Mouse (Mus musculus) forebrain, postnatal 0 days (tissue): Measurements from ENCODE around the gene Cers6. TPM values are rescaled to one million over a fixed set of nuclear protein-coding genes. Genes with fewer than 3 reads are reported as not detected.

Experiments
- ATAC-seq: fragments of 200-750 bp; cut with Nextera tagmentation; 2 replicates; pipeline ENCODE4 v1.8.0; 2017; ENCODE audit warnings: mild to moderate bottlenecking, moderate library complexity
- DNase-seq: peaks from one replicate; pipeline ENCODE4 v3.0.0-alpha.2; 2015
- H3K27ac ChIP-seq: fragments of 300-500 bp; sonication (generic); 2 replicates; pipeline ENCODE4 v1.5.1; 2014; ENCODE audit warnings: low read depth, mild to moderate bottlenecking, antibody characterized with exemption, low read length, moderate library complexity, mixed read lengths
- H3K27me3 ChIP-seq: fragments of 300-500 bp; sonication (generic); 2 replicates; pipeline ENCODE4 v1.6.1; 2014; ENCODE audit warnings: mild to moderate bottlenecking, low read length, mixed read lengths; ENCODE audit not compliant: insufficient read depth
- H3K36me3 ChIP-seq: fragments of 300-500 bp; sonication (generic); 2 replicates; pipeline ENCODE4 v1.6.1; 2014; ENCODE audit warnings: mild to moderate bottlenecking, moderate library complexity; ENCODE audit not compliant: insufficient read depth
- H3K4me1 ChIP-seq: fragments of 300-500 bp; sonication (generic); 2 replicates; pipeline ENCODE4 v1.6.1; 2014; ENCODE audit warnings: antibody characterized with exemption; ENCODE audit not compliant: insufficient read depth
- H3K4me2 ChIP-seq: fragments of 300-500 bp; sonication (generic); 2 replicates; pipeline ENCODE4 v1.6.1; 2014; ENCODE audit warnings: low read depth, mild to moderate bottlenecking, moderate library complexity
- H3K4me3 ChIP-seq: fragments of 300-500 bp; sonication (generic); 2 replicates; pipeline ENCODE4 v1.5.1; 2014; ENCODE audit warnings: low read depth, low read length, mixed read lengths
- H3K9ac ChIP-seq: fragments of 300-500 bp; sonication (generic); 2 replicates; pipeline ENCODE4 v1.6.1; 2014; ENCODE audit warnings: mild to moderate bottlenecking
- H3K9me3 ChIP-seq: fragments of 300-500 bp; sonication (generic); 2 replicates; pipeline ENCODE4 v1.6.1; 2016; ENCODE audit warnings: low read length
- CTCF ChIP-seq: sonication (generic); IDR thresholded peaks from 2 replicates; pipeline ENCODE4 v1.5.1; 2016; ENCODE audit warnings: antibody characterized with exemption, control low read depth, low read depth
- WGBS: fragments of 180-500 bp; shearing (Covaris S2); extraction: QIAGEN DNeasy Blood & Tissue Kit; methylation state at CpG from one replicate; pipeline ENCODE4 v1.1.7; 2014; 5-methylcytosine and 5-hydroxymethylcytosine counted together
- polyA plus RNA-seq: library from polyadenylated mRNA; unstranded; fragments of >200 nt; fragmentation: Nextera tagmentation; extraction: Ambion mirVana; gene quantifications from 2 replicates; pipeline ENCODE4 v1.2.1, GENCODE M21; 2015
- total RNA-seq: library from RNA; depleted of rRNA; stranded (reverse); fragments of >200 nt; gene quantifications from 2 replicates; pipeline ENCODE4 v1.2.3, GENCODE M21; 2014

Gene Cers6
- total and polyA plus RNA-seq, 2 experiments from 2014 or later = 26.7 to 81.7 TPM

- TF ChIP-seq CTCF = no peak
- Histone ChIP-seq H3K27me3 (no peaks in the 10 kb centered on the region), H3K36me3 (peaks cover 10% of the 10 kb centered on the region; the same call in 1 of the 2 replicates), H3K4me3 (no peak overlapping the region), H3K9ac (no peak overlapping the region), H3K9me3 (peaks cover 4% of the 10 kb centered on the region; the same call in 1 of the 2 replicates), H3K27ac (no peak overlapping the region), H3K4me1 (no peaks in the 10 kb centered on the region), H3K4me2 (no peak overlapping the region)
- ATAC-seq (no peak), DNase-seq (no peak)
- WGBS = 78% methylated on average over 2 of the region's 2 CpGs
These were observed 92.4 kb downstream of the Cers6 start for GRCm38 (mm10) chr2:68953688-68954087.

- H3K36me3 ChIP-seq = no peaks in the 10 kb centered on the region
- no peak overlapping the region for H3K4me2 ChIP-seq
- H3K9me3 ChIP-seq = peaks cover 4% of the 10 kb centered on the region; the same call in 1 of the 2 replicates
- WGBS = 88% methylated on average over 2 of the region's 2 CpGs
- no peak overlapping the region for H3K27ac ChIP-seq
- H3K27me3 ChIP-seq = no peaks in the 10 kb centered on the region
- ATAC-seq (no peak), DNase-seq (no peak)
- TF ChIP-seq CTCF = no peak
- H3K4me1 ChIP-seq = no peaks in the 10 kb centered on the region
- no peak overlapping the region for H3K9ac ChIP-seq
- H3K4me3 ChIP-seq = no peak overlapping the region
These were observed 94.3 kb downstream of the Cers6 start for GRCm38 (mm10) chr2:68955496-68955895.

GRCm38 (mm10) chr2:68956146-68956545, 94.9 kb downstream of the Cers6 start:
- H3K4me3 ChIP-seq = no peak overlapping the region
- no peak overlapping the region for H3K9ac ChIP-seq
- no peak overlapping the region for H3K27ac ChIP-seq
- no peaks in the 10 kb centered on the region for H3K27me3 ChIP-seq
- DNase-seq (no peak), ATAC-seq (no peak)
- WGBS = 97% methylated on average over 3 of the region's 3 CpGs
- H3K36me3 ChIP-seq = no peaks in the 10 kb centered on the region
- H3K4me2 ChIP-seq = no peak overlapping the region
- H3K9me3 ChIP-seq = peaks cover 2% of the 10 kb centered on the region; the same call in 1 of the 2 replicates
- TF ChIP-seq CTCF = no peak
- H3K4me1 ChIP-seq = no peaks in the 10 kb centered on the region

GRCm38 (mm10) chr2:68957831-68958230, 96.6 kb downstream of the Cers6 start:
- H3K9ac ChIP-seq = no peak overlapping the region
- H3K27ac ChIP-seq = peak overlapping the region; percentile 57
- H3K9me3 ChIP-seq = no peaks in the 10 kb centered on the region
- no peak overlapping the region for H3K4me3 ChIP-seq
- no peaks in the 10 kb centered on the region for H3K36me3 ChIP-seq
- DNase-seq (no peak), ATAC-seq (peak; percentile 47)
- H3K27me3 ChIP-seq = no peaks in the 10 kb centered on the region
- WGBS = 73% methylated on average over 7 of the region's 7 CpGs
- no peaks in the 10 kb centered on the region for H3K4me1 ChIP-seq
- H3K4me2 ChIP-seq = no peak overlapping the region
- no peak for TF ChIP-seq CTCF

- H3K27ac ChIP-seq = no peak overlapping the region
- no peaks in the 10 kb centered on the region for H3K27me3 ChIP-seq
- H3K9ac ChIP-seq = no peak overlapping the region
- DNase-seq = no peak
- no peak overlapping the region for H3K4me3 ChIP-seq
- no peak overlapping the region for H3K4me2 ChIP-seq
- no peaks in the 10 kb centered on the region for H3K9me3 ChIP-seq
- no peaks in the 10 kb centered on the region for H3K36me3 ChIP-seq
- no peaks in the 10 kb centered on the region for H3K4me1 ChIP-seq
- 86% methylated on average over 4 of the region's 4 CpGs for WGBS
- no peak for TF ChIP-seq CTCF
- ATAC-seq = no peak
These were observed 98.3 kb downstream of the Cers6 start for GRCm38 (mm10) chr2:68959573-68959972.

- Histone ChIP-seq H3K4me2 (no peak overlapping the region), H3K9me3 (no peaks in the 10 kb centered on the region), H3K4me3 (no peak overlapping the region), H3K9ac (no peak overlapping the region), H3K36me3 (no peaks in the 10 kb centered on the region), H3K27me3 (no peaks in the 10 kb centered on the region), H3K4me1 (no peaks in the 10 kb centered on the region), H3K27ac (no peak overlapping the region)
- no peak for TF ChIP-seq CTCF
- 82% methylated on average over 5 of the region's 5 CpGs for WGBS
- DNase-seq (no peak), ATAC-seq (no peak)
These were observed 98.8 kb downstream of the Cers6 start for GRCm38 (mm10) chr2:68960060-68960459.

DNA sequence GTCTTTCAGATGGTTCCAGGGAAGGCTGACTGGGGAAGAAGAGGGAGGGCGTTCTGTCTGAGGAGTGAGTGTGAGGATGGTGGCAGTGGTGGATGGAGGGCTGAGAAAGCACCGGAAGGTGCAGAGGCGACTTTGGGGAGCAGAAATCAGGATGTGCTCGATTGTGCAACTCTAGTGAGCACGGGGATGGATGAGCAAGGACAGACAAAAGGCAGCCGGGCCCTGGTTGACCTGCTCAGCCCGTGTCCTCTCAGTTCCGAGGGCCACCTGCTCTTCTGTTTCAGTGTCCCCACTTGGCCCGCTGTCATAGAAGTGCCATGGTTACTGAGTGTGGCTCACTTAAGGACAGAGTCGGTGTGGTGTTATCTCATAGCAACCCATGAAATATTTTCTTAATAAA, 99.4 kb downstream of the Cers6 start:
- ATAC-seq = no peak
- H3K9ac ChIP-seq = no peak overlapping the region
- no peak for TF ChIP-seq CTCF
- no peak overlapping the region for H3K4me3 ChIP-seq
- H3K9me3 ChIP-seq = no peaks in the 10 kb centered on the region
- DNase-seq = no peak
- WGBS = 94% methylated on average over 10 of the region's 10 CpGs
- no peaks in the 10 kb centered on the region for H3K4me1 ChIP-seq
- H3K4me2 ChIP-seq = no peak overlapping the region
- H3K36me3 ChIP-seq = no peaks in the 10 kb centered on the region
- H3K27me3 ChIP-seq = no peaks in the 10 kb centered on the region
- H3K27ac ChIP-seq = no peak overlapping the region
